Mouse (Mus musculus) embryonic fibroblast, embryonic 13.5 days (primary cell): ENCODE data around the gene Nxnl2.

Experiments
- CTCF ChIP-seq: IDR thresholded peaks from 2 replicates; pipeline ENCODE4 v1.5.1; 2011; ENCODE audit warnings: mild to moderate bottlenecking, control low read depth, low read length, moderate library complexity, borderline replicate concordance; ENCODE audit not compliant: insufficient read depth
- POLR2A ChIP-seq: IDR thresholded peaks from 2 replicates; pipeline ENCODE4 v1.6.1; 2011; ENCODE audit warnings: low read depth, mild to moderate bottlenecking, control low read depth, low read length, moderate library complexity

DNA sequence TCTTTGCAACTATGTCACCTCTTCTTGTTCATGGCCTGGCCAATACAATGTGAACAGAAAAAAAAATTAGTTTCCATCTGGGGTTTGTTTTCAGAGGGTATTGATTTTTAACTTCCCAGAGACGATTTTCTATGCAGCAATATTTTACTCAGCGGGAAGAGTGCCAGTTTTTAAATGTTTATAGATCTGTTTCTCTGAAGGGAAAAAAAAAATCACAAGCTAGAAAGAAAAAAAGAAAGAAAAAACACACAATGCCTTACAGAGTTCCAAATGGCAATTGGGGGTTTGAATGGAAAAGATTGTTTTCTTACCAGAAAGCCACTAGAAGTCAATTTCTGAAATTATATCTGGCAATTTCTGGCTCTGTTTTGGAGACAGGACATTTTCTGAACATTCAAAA lies 43.9 kb downstream of the Nxnl2 start:
- TF ChIP-seq POLR2A (no peak), CTCF (no peak)
